Mouse (Mus musculus) lung, adult 2 months (tissue): Measurements from ENCODE around the gene Gm15737.

Source experiments
- CTCF ChIP-seq: fragments of 200-500 bp; IDR thresholded peaks from 2 replicates; pipeline ENCODE4 v1.5.1; 2011; ENCODE audit warnings: mild to moderate bottlenecking, low read length, control low read depth; ENCODE audit not compliant: insufficient read depth
- POLR2A ChIP-seq: fragments of 200-500 bp; IDR thresholded peaks from 2 replicates; pipeline ENCODE4 v1.6.1; 2011; ENCODE audit warnings: low read depth, mild to moderate bottlenecking, control low read depth, low read length, borderline replicate concordance; ENCODE audit errors: extremely low read depth

- no peak for TF ChIP-seq CTCF
- no peak for TF ChIP-seq POLR2A
These were observed 42.6 kb upstream of the Gm15737 start for GRCm38 (mm10) chr6:92826561-92826960.
